Mouse (Mus musculus): ENCODE data around the gene Ccn1.
A peak's percentile ranks its signal among the peaks of the same experiment; 100 is the strongest.

Ccn1 gene

DNA sequence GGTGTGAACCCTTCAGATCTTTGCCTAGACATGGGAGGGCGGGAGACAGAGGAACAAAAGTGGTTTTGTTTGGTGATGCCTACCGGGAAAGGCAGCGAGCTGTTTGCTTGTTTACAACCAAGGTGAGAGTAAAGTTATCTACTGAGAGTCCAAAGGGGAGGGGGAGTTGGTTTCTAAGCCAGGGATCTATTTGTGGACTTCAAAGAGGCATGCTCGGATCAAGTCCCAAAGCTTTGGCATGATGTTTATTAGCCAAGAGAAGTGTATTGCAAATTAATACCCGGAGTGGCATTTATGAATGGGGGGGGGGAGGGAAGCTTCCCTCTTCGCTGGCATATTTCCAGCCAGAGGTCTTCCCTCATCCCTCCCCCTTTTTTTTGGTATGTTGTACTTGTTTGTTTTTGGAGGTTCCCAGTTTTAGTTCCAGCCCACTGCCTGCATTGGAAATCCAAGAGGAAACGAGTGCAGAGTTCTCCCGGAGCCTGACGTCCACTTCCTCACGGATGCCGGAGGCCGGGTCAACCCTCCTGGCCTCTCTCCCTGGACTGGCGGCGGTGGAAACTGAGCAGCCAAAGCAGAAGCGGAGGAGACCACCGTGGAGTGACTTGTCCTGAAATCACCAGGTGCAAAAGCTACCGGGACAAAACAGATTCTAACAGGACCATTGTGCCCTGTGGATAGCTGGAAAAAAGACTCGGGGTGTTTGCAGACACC is 674 bp upstream of the Ccn1 start:
- ATAC-seq (ENCODE audit: low TSS enrichment) = no peak

DNA sequence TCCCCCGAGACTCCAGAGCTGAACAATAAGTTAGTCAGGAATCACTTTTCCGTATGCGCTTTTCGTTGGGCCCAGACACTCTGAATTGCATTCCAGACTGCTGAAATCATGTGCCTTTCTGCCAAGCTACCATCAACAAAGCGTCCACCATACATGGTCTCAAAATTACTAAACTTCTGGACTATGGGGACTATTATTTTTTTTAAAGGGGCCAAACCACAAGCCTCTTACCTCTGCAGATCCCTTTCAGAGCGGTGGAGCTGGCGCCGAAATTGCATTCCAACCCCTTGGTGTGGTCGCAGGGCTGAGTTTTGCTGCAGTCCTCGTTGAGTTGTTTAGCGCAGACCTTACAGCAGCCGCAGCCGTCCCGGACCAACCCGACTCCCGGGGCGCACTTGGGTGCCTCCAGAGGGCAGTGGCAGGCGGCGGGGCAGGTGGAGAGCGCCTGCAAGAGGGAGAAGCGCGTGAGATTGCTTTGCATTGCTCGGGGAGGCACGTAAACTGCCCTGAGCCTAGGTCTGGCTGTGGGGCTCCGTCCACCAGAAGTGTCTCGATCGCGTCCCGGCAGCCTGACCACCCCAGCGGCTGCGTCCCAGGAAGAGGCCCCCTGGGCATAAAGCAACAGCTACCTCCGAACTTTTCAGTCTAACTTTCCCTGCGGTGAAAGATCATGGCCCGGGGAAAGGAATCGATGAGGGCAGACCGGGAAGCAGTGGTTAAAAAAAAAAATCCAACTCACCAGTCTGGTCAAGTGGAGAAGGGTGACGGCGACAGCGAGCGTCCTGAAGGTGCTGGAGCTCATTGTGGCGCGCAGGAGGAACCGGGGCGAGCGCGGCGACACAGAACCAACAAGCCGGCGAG is 560 bp downstream of the Ccn1 start:
- no peak for ATAC-seq (ENCODE audit: low TSS enrichment)

DNA sequence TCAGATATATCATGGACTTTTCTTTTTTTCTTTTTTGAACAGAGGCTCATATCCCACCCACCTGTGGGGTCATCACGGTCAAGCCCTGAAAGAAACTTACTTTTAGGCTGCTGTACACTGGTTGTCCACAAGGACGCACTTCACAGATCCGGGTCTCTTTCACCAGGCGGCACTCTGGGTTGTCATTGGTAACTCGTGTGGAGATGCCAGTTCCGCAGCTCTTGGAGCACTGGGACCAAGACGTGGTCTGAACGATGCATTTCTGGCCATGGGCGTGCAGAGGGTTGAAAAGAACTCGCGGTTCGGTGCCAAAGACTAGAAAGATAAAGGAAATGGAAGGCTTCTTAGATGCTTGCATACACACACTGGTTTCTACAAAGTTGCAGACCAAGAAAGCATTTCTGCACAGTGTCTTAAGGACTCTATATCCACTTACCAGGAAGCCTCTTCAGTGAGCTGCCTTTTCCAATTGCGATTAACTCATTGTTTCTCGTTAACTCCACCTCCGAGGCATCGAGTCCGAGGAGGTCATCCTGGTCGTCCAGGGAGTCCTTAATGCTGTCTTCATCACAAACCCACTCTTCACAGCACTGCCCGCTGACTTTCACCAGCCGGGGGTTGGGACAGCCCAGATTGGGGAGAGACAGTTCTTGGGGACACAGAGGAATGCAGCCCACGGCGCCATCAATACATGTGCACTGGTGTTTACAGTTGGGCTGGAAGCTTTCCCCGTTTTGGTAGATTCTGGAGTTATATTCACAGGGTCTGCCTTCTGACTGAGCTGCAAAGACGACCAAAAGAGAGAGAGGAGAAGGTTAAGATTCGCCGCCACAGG is 1.5 kb downstream of the Ccn1 start:
- no peak for ATAC-seq (ENCODE audit: low TSS enrichment)

DNA sequence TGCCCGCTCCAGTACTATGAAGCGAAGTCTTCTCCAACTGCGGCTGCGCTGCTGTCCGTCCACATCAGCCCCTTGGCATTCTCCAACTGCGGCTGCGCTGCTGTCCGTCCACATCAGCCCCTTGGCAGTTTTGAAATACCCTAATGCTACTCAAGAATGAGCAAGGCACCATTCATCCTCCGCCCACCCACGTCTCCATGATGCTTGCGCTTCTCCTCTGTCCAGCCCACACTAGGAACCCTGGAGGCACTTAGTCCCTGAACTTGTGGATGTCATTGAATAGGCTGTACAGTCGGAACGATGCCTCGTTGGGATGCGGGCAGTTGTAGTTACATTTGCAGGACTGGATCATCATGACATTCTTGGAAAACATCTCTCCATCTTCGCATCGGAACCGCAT is 2.4 kb downstream of the Ccn1 start:
- ATAC-seq (ENCODE audit: low TSS enrichment) = no peak

DNA sequence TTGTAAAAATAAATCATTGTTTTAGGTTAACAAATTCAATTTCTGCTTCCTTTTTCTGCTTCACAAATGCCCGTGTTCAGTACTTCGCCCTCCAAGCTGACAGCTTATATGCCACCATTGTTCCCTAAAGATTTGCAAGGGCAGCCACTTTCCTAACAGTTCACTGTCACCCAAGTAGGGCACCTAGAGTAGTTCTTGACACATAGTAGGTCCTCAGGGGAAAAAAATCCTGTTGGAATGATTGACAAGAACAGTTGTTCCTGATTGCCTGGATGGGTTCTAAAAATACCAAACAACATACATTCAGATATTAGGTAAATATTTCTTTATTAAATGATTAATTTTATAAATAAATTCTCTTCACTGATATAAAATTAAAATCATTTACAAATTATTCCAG is 3.1 kb downstream of the Ccn1 start:
- no peak for ATAC-seq (ENCODE audit: low TSS enrichment)

DNA sequence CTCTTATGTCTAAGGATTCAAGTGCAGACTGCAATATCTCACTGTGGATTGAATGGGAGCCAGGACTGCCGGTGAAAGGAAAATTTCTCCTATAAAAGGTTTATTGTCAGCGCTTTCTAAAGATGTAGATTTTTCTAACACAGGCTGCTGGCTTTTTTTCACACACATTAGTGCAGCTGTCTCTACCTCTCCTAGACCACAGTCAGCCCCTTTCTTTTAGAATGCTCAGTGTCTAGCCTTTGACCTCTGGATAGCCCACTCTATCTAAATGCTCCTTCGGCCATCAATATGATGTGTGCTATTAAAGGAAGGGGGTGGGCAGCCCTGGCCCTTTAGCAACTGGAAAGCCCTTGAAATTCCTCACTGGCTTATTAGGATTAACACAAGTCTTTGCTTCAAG is 3.8 kb downstream of the Ccn1 start:
- no peak for ATAC-seq (ENCODE audit: low TSS enrichment)

DNA sequence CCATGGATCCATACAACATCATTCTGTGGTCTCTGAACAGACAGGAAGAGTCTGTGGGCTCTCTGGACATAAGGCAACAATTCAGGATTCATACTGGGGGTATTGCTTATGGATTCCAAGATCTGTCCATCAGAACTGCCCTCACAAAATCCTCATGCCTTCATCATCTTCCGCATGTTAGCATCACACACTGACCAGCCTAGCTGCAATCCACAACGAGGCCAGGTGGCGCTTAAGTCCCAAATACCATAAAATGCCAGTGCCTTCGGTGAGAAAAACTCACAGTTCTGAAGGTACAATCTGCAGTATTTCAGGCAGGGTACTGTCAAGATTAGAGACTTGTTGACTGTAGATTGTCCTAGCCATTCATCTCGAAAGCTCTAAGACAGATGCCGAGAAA is 4.3 kb downstream of the Ccn1 start:
- ATAC-seq (ENCODE audit: low TSS enrichment) = no peak

DNA sequence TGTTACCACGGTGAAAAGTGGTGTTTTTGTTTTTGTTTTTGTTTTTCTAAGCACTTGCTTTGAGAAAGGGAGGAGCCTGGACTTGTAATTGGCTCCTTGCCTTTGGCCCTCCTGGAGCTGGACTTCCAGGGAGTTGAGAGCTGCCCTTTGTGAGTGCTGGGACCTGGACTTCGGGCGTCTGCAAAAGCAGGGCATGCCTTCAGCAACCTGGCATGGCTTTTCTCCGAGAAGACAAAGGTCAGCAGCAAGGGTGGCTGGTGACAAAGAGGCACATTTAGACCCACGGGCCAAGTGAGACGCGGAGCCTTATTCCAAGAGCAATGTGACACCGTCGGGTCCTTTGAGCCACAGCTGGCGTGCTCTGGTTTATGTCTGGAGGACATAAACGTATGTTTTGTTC is 6.9 kb downstream of the Ccn1 start:
- no peak for ATAC-seq (ENCODE audit: low TSS enrichment)

DNA sequence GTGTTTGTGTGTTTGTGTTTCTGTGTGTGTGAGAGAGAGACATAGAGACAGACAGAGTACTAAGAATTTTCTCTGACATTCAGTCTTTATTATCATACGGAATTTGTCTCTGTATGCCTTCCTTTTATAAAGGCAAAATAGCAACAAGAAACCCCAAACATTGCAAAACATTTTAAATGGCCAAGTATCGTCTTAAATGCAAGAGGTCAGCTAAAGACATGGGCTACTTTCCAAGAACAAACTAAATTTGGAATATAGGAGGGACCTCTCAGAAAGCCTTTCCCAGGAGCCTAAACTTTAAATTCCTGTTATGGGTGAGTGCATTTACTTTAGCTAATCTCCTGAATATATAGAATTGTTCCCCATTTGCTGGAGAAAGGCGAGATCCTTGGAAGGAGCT is 7.9 kb downstream of the Ccn1 start:
- ATAC-seq (ENCODE audit: low TSS enrichment) = no peak

DNA sequence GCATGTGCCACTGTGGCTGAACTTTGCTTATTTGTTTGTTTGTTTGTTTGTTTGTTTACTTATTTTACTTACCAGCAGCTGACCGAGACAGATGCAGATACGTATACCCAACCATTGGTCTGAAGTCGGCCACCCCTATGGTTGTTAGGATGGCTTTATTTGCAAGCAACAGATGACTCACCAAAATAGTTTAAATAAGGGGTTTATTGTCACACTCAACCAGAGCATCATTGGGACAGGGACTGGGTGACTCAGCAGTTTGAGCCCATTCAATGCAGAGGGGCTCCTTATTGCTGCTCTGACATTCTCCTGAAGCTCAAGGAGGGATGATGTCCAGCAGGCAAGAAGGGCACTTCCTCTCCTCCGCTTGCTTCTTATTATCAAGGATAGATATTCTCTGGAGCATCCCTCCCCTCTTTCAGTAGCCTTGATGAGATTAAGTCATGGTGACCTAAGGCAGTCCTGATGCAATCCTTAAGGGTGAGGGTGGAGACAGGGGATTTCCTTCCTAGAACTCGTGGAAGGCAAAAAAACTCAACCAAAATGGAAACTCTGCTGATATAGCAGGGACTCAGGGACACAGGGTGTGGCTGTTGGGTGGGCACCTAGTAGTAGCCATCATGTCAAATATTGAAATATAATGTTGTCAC is 8.6 kb downstream of the Ccn1 start:
- ATAC-seq (ENCODE audit: low TSS enrichment) = no peak

DNA sequence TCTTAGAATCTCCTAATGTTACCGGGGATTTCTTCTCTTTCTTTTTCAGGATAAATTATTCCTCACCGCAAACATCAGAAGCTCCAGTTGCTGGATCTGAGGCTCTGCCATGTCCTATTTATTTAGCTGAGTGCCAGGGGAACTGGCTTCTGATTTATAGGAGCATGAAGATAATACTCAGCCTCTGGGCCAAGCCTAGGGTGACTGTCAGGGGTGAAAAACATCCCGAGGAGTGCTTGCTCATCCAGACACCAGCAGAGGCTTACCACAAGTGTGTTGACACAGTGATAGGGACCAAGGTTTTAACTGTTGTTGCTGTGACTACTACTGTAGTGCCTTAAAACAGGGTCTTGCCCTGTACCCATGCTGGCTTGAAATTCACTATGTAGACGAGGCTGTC is 9.2 kb downstream of the Ccn1 start:
- ATAC-seq (ENCODE audit: low TSS enrichment) = 0 out of 2 replicates have a peak, but pooled peaks have one; percentile 14

DNA sequence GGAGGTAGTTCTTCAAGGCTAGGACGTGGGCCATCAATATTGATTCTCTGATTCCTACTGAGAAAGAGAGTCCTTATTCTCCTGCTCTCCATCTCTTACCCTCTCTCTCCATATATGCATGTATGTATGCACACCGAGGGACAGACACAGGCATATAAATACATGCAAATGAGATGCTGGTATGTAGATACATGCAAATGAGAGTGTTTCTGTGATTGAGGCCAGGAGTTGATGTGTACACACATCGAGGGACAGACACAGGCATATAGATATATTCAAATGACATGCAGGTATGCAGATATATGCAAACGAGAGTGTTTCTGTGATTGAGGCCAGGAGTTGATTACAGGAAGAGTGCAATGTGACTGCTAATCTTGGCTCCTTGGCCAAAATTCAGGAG is 9.6 kb downstream of the Ccn1 start:
- ATAC-seq (ENCODE audit: low TSS enrichment) = peak; percentile 49

DNA sequence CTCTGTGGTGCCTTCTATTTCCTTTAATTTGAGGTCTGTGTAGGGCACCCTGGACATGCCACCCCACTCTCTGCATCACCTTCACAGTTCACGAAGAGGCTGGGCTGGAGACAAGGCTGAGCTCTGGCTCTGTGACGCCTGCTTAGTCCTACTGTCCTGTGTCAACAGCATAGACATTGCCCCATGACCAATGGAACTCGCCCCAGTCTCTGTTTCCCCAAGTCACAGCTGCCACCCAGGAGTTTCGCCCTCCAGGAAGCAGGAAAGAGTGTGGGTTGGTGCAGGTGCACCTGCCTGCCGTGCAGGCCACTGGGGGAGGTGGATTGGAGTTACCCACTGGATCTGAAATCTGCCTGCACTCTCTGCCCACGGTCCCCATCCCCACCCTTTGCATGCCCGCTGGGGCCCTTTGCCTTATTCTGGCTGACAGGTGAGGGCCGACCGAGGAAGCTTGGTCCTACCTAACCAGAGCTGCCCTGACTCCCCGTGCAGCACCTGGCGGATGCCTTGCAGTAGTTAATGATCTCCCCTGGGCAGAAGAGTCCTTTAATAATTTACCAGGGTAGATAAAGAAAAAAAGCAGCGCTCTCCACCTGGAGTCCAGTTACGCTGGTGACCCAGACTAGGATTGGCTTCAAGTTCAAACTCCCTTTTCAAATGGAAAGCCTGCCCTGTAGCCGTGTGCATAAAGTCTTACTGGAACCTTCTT is 15.6 kb downstream of the Ccn1 start:
- ATAC-seq (ENCODE audit: low TSS enrichment) = no peak

DNA sequence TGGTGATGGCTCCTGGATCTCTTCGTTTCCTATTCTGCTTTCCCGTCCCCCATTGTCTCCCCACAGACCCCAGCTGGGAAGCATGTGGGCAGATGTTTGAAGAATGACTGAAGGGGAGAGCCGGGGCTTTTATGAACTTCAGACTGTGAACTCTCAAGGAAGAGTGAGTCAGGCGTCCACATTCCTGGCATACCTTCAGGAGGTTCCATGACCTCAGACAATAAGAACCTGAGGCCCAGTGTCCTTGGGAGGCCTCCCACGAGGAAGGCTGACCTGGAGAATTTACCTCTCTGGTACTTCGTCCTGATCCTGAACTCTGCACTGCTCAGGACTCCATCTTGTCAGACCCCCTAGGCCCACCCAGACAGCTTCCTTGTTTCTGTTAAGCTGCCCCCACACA is 16.9 kb downstream of the Ccn1 start:
- no peak for ATAC-seq (ENCODE audit: low TSS enrichment)

DNA sequence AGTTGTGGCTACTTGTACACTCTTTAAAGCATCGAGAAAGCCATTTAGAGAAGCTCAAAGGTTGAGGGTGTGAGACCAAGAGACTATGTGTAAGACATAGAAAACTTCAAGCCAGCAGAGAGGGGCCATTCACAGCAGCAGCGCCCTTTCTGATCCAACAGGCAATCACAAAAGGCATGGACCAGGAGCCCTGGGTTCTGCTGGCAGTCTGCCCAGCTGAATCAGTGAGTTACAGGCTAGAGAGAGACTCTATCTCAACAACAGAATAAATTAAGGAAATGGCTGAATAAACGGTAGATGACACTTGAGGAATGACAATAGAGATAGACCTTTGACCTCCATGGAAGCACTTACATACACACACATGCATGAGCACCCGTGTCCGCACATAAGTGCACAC is 21.1 kb downstream of the Ccn1 start:
- ATAC-seq (ENCODE audit: low TSS enrichment) = no peak

DNA sequence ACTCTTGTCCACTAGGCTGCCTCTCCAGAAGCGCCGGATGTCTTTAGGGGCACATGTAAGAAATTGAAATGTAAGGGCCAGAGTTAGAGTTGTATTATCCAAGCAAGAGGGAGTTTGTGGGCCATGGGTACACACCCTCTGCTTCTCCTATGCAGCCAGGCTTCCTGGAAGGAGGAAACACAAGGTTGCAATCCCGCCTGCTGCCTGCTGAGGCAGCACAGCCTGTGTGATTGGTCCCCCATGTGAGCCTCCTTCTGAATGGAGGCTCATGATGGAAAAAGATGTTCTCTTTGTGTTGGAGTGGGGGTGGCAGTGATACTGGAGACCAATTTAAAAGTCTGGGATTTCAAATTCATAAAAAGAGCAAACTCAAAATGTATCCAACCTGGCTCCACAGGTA is 22.0 kb downstream of the Ccn1 start:
- ATAC-seq (ENCODE audit: low TSS enrichment) = peak; percentile 82

DNA sequence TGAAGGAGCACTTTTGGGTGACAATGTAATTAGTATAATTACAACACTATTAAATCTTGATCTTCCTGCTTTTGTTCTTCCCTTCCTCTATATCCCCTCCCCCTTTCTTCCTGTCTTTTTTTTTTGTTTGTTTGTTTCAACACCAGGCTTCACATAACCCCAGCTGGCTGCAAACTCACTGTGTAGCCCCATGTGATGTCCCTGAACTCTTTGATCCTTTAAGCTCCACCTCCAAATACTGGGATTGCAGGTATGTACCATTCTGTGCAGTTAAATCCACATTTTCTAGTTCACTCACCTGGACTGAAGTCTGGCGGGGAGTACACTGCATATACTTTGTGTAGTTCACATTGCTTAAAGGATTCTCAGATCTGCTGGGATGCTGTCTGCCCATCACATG is 23.7 kb downstream of the Ccn1 start:
- ATAC-seq (ENCODE audit: low TSS enrichment) = no peak

DNA sequence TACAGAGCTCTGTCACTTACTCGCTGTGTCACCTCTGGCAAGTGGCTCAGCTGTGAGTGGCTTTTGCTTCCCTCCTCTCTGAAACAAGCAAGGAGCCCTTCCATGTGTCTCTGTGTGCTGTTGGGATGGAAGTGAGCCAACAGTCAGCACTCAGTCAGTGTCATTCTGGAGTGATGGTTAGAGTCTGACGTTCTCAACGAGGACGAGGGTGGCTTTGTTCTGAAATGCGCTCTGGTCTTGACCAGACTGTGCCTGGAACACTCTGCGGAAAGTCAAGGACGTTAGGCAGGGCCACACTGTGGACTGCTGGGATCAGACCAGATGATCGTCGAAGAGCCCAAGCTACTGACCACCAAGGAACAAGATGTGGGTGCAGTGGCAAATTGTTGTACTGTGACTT is 24.2 kb downstream of the Ccn1 start:
- ATAC-seq (ENCODE audit: low TSS enrichment) = no peak

DNA sequence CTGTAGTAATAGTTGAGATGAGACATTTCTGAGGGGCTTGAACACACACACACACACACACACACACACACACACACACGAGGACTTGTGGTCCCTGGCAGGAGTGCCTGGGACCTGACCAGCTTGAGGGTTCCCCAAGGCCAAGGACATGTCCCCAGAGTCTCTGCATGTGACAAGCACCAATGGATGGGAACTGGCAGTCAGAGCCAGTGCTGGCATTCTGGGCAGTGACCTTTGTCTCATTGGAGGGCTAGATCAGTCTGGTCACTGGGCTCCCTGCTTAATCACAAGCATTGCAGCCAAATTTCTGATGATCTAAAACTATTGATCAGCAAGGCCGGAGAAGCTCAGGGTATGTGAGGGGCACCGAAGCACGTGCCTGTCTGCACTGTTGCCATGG is 25.0 kb downstream of the Ccn1 start:
- ATAC-seq (ENCODE audit: low TSS enrichment) = no peak

DNA sequence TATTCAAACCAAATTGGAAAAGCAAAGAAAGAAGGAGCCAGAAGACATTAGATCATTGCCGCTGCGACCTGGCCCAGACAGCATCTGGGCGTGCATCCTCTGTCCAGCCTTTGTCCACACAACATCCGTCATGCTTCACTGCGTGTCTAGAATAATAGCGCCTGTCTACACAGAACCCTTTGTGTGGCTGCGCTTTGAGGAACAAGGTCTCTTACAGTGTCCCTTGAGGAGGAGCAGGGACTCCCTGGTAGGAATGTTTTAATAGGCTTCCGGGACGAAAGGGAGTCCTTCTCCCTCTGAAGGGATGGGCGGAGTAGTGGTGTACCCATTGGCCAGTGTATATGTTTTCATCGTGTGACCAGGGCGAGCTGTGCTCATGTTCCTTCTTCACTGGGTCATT is 26.7 kb downstream of the Ccn1 start:
- 0 out of 2 replicates have a peak, but pooled peaks have one; percentile 34 for ATAC-seq (ENCODE audit: low TSS enrichment)

DNA sequence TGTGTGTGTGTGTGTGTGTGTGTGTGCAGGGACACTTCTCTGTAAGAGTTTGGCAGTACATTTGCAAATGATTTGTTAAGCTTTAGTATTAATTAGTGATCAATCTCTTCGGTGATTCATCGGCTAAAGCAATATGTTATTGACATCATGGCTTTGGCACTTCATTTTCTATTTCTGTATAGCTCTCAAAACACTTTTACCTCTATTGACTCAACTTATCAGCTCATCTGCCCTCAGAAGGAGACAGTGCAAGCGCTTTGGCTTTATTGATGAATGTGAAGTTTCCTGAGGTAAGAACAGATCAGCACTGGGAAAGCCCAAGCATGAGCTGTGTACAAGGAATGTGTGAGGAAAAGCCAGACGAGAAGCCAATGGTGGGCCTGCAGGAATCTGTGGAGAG is 28.6 kb downstream of the Ccn1 start:
- ATAC-seq (ENCODE audit: low TSS enrichment) = no peak
